Mouse (Mus musculus): ENCODE measurements around the gene Ralgps2. TPM values are rescaled to one million over a fixed set of nuclear protein-coding genes. Genes with fewer than 3 reads are reported as not detected.

The Ralgps2 gene
- polyA plus RNA-seq, 1 experiment from 2014 or later = 74.4 TPM

- peaks cover 59% of the 10 kb centered on the region for H3K4me1 ChIP-seq
- H3K27me3 ChIP-seq = no peaks in the 10 kb centered on the region
- no peak overlapping the region for H3K4me3 ChIP-seq (replicated peaks)
- peak; percentile 71 for ATAC-seq (ENCODE audit: insufficient number of reproducible peaks, low FRiP score, low TSS enrichment, low read depth)
- no peaks in the 10 kb centered on the region for H3K36me3 ChIP-seq
- no peaks in the 10 kb centered on the region for H3K9me3 ChIP-seq (replicated peaks)
- 0 out of 2 replicates have a peak overlapping the region, but pooled peaks have one; percentile 22 for H3K4me2 ChIP-seq (replicated peaks)
- 29% methylated on average over 16 of the region's 16 CpGs for WGBS
- H3K9ac ChIP-seq = no peak overlapping the region
- peak overlapping the region; percentile 96 for H3K27ac ChIP-seq (replicated peaks)
Measured at GRCm38 (mm10) chr1:156780234-156781005, 159.0 kb downstream of the Ralgps2 start.

- H3K9me3 ChIP-seq (replicated peaks) = no peaks in the 10 kb centered on the region
- peaks cover 51% of the 10 kb centered on the region for H3K4me1 ChIP-seq
- H3K9ac ChIP-seq = no peak overlapping the region
- no peak overlapping the region for H3K4me2 ChIP-seq (replicated peaks)
- H3K4me3 ChIP-seq (replicated peaks) = no peak overlapping the region
- peak overlapping the region; percentile 96 for H3K27ac ChIP-seq (replicated peaks)
- no peak for ATAC-seq (ENCODE audit: insufficient number of reproducible peaks, low FRiP score, low TSS enrichment, low read depth)
- 67% methylated on average over 4 of the region's 4 CpGs for WGBS
- no peaks in the 10 kb centered on the region for H3K36me3 ChIP-seq
- no peaks in the 10 kb centered on the region for H3K27me3 ChIP-seq
Measured at GRCm38 (mm10) chr1:156779595-156779994, 159.8 kb downstream of the Ralgps2 start.

GRCm38 (mm10) chr1:156778977-156779376, 160.4 kb downstream of the Ralgps2 start:
- no peak overlapping the region for H3K9ac ChIP-seq
- peaks cover 46% of the 10 kb centered on the region for H3K4me1 ChIP-seq

GRCm38 (mm10) chr1:156777896-156778295, 161.5 kb downstream of the Ralgps2 start:
- no peaks in the 10 kb centered on the region for H3K9me3 ChIP-seq (replicated peaks)
- 82% methylated on average over 4 of the region's 4 CpGs for WGBS
- H3K9ac ChIP-seq = no peak overlapping the region
- peaks cover 41% of the 10 kb centered on the region for H3K4me1 ChIP-seq
- H3K27me3 ChIP-seq = no peaks in the 10 kb centered on the region
- H3K4me2 ChIP-seq (replicated peaks) = no peak overlapping the region
- H3K27ac ChIP-seq (replicated peaks) = no peak overlapping the region
- ATAC-seq (ENCODE audit: insufficient number of reproducible peaks, low FRiP score, low TSS enrichment, low read depth) = no peak
- no peak overlapping the region for H3K4me3 ChIP-seq (replicated peaks)
- no peaks in the 10 kb centered on the region for H3K36me3 ChIP-seq

More at GRCm38 (mm10) chr1:156778977-156779376, 160.4 kb downstream of the Ralgps2 start:
- Histone ChIP-seq H3K4me3 (replicated peaks) (no peak overlapping the region), H3K36me3 (no peaks in the 10 kb centered on the region), H3K4me2 (replicated peaks) (no peak overlapping the region), H3K9me3 (replicated peaks) (no peaks in the 10 kb centered on the region), H3K27ac (replicated peaks) (peak overlapping the region; percentile 96), H3K27me3 (no peaks in the 10 kb centered on the region)
- ATAC-seq (ENCODE audit: insufficient number of reproducible peaks, low FRiP score, low TSS enrichment, low read depth) = no peak
- 35% methylated on average over 6 of the region's 6 CpGs for WGBS

GRCm38 (mm10) chr1:156775983-156776382, 163.4 kb downstream of the Ralgps2 start:
- peaks cover 22% of the 10 kb centered on the region for H3K4me1 ChIP-seq
- no peak for ATAC-seq (ENCODE audit: insufficient number of reproducible peaks, low FRiP score, low TSS enrichment, low read depth)
- no peak overlapping the region for H3K4me2 ChIP-seq (replicated peaks)
- no peak overlapping the region for H3K9ac ChIP-seq
- no peak overlapping the region for H3K4me3 ChIP-seq (replicated peaks)
- 87% methylated on average over 7 of the region's 7 CpGs for WGBS
- no peaks in the 10 kb centered on the region for H3K9me3 ChIP-seq (replicated peaks)
- H3K27ac ChIP-seq (replicated peaks) = no peak overlapping the region
- no peaks in the 10 kb centered on the region for H3K36me3 ChIP-seq
- H3K27me3 ChIP-seq = no peaks in the 10 kb centered on the region

GRCm38 (mm10) chr1:156775190-156775589, 164.2 kb downstream of the Ralgps2 start:
- no peak overlapping the region for H3K27ac ChIP-seq (replicated peaks)
- H3K4me1 ChIP-seq = peaks cover 18% of the 10 kb centered on the region
- no peak overlapping the region for H3K4me2 ChIP-seq (replicated peaks)
- no peak overlapping the region for H3K9ac ChIP-seq
- WGBS = 80% methylated on average over 4 of the region's 4 CpGs
- ATAC-seq (ENCODE audit: insufficient number of reproducible peaks, low FRiP score, low TSS enrichment, low read depth) = no peak
- no peak overlapping the region for H3K4me3 ChIP-seq (replicated peaks)
- H3K27me3 ChIP-seq = no peaks in the 10 kb centered on the region
- H3K9me3 ChIP-seq (replicated peaks) = no peaks in the 10 kb centered on the region
- no peaks in the 10 kb centered on the region for H3K36me3 ChIP-seq

- 93% methylated on average over 10 of the region's 10 CpGs for WGBS
- no peaks in the 10 kb centered on the region for H3K36me3 ChIP-seq
- no peaks in the 10 kb centered on the region for H3K27me3 ChIP-seq
- H3K4me2 ChIP-seq (replicated peaks) = no peak overlapping the region
- H3K27ac ChIP-seq (replicated peaks) = no peak overlapping the region
- H3K9ac ChIP-seq = no peak overlapping the region
- no peaks in the 10 kb centered on the region for H3K9me3 ChIP-seq (replicated peaks)
- H3K4me3 ChIP-seq (replicated peaks) = no peak overlapping the region
- H3K4me1 ChIP-seq = peaks cover 16% of the 10 kb centered on the region
- no peak for ATAC-seq (ENCODE audit: insufficient number of reproducible peaks, low FRiP score, low TSS enrichment, low read depth)
Measured at GRCm38 (mm10) chr1:156770845-156771244, 168.6 kb downstream of the Ralgps2 start.

- no peak overlapping the region for H3K4me3 ChIP-seq (replicated peaks)
- H3K4me2 ChIP-seq (replicated peaks) = no peak overlapping the region
- 51% methylated on average over 18 of the region's 18 CpGs for WGBS
- H3K9me3 ChIP-seq (replicated peaks) = no peaks in the 10 kb centered on the region; the same call in 1 of the 2 replicates
- H3K4me1 ChIP-seq = peaks cover 16% of the 10 kb centered on the region
- H3K9ac ChIP-seq = no peak overlapping the region
- H3K27me3 ChIP-seq = no peaks in the 10 kb centered on the region
- H3K36me3 ChIP-seq = no peaks in the 10 kb centered on the region
- peak overlapping the region; percentile 85 for H3K27ac ChIP-seq (replicated peaks)
- ATAC-seq (ENCODE audit: insufficient number of reproducible peaks, low FRiP score, low TSS enrichment, low read depth) = peak; percentile 67
Measured at GRCm38 (mm10) chr1:156769621-156770297, 169.7 kb downstream of the Ralgps2 start.

- Histone ChIP-seq H3K27ac (replicated peaks) (peak overlapping the region; percentile 85), H3K4me3 (replicated peaks) (no peak overlapping the region), H3K4me1 (peaks cover 16% of the 10 kb centered on the region), H3K36me3 (no peaks in the 10 kb centered on the region), H3K9ac (no peak overlapping the region), H3K27me3 (no peaks in the 10 kb centered on the region), H3K9me3 (replicated peaks) (no peaks in the 10 kb centered on the region; the same call in 1 of the 2 replicates), H3K4me2 (replicated peaks) (no peak overlapping the region)
- 46% methylated on average over 5 of the region's 5 CpGs for WGBS
- ATAC-seq (ENCODE audit: insufficient number of reproducible peaks, low FRiP score, low TSS enrichment, low read depth) = peak; percentile 80
Measured at GRCm38 (mm10) chr1:156769163-156769562, 170.3 kb downstream of the Ralgps2 start.

- no peaks in the 10 kb centered on the region for H3K36me3 ChIP-seq
- H3K9me3 ChIP-seq (replicated peaks) = no peaks in the 10 kb centered on the region; the same call in 1 of the 2 replicates
- H3K27me3 ChIP-seq = no peaks in the 10 kb centered on the region
- 91% methylated on average over 3 of the region's 3 CpGs for WGBS
- no peak for ATAC-seq (ENCODE audit: insufficient number of reproducible peaks, low FRiP score, low TSS enrichment, low read depth)
- no peak overlapping the region for H3K4me3 ChIP-seq (replicated peaks)
- H3K4me1 ChIP-seq = peaks cover 45% of the 10 kb centered on the region
- no peak overlapping the region for H3K9ac ChIP-seq
- no peak overlapping the region for H3K4me2 ChIP-seq (replicated peaks)
- H3K27ac ChIP-seq (replicated peaks) = no peak overlapping the region
Measured at GRCm38 (mm10) chr1:156765311-156765710, 174.1 kb downstream of the Ralgps2 start.

- Histone ChIP-seq H3K4me3 (replicated peaks) (no peak overlapping the region), H3K9me3 (replicated peaks) (no peaks in the 10 kb centered on the region; the same call in 1 of the 2 replicates), H3K36me3 (no peaks in the 10 kb centered on the region), H3K9ac (no peak overlapping the region), H3K27me3 (no peaks in the 10 kb centered on the region), H3K4me2 (replicated peaks) (no peak overlapping the region), H3K4me1 (peaks cover 45% of the 10 kb centered on the region), H3K27ac (replicated peaks) (no peak overlapping the region)
- 76% methylated on average over 6 of the region's 6 CpGs for WGBS
- ATAC-seq (ENCODE audit: insufficient number of reproducible peaks, low FRiP score, low TSS enrichment, low read depth) = no peak
Measured at GRCm38 (mm10) chr1:156764584-156764983, 174.8 kb downstream of the Ralgps2 start.
